Comparison of ENCODE assay signal across 9 mouse cellular contexts in the genomic region with DNA sequence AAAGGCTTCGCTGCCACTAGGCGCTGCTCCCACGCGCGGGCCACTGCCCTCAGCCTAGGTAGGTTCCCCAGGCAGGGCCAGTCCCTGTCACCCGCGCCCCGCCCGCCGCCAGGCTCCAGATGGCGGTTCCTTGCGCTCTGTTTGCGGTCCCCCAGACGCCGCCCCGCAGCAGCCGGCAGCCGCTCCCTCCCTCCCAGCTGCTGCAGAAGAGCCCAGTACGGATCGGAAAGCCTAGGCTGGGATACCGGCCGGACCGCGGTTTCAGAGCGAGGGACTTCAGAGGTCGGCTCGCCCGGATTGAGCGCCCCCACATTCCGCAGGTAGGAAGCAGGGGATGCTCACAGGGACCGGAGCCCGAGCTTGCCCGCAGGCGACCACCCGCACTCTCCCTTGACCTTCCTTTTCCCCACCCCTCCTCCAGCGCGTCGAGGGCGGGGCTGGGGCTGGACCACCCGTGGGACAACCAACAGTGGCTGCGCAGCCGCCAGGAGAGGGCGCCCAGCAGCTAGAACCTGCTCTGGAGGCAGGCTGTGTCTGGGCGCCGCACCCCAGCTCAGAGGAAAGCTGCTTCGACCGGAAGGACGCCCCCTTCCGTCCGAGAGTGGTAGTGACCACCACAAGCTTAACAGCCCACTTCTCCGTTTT. TPM values are rescaled to one million over a fixed set of nuclear protein-coding genes. Genes with fewer than 3 reads are reported as not detected.
A peak's percentile ranks its signal among the peaks of the same experiment; 100 is the strongest.
DNase-seq lines count a peak whose midpoint lies in the region; ATAC-seq and TF ChIP-seq lines count a peak whose summit lies in the region.
"Had no signal": no experiment of that assay in that cellular context is flagged by ENCODE, and none has a peak within 500 bp of the region (broad histone marks: within the 10 kb centered on the region; RNA-seq: fewer than 3 reads in every experiment).

Gene Prdm8 (plus strand): TSS at position 19 of the 645 bp plus-strand sequence.

- under 1% methylated on average over 50 of the region's 51 CpGs for WGBS in embryonic facial prominence, embryonic 12.5 days
- under 1% methylated on average over 44 of the region's 51 CpGs for WGBS in kidney, embryonic 14.5 days
- under 1% methylated on average over 47 of the region's 51 CpGs for WGBS in midbrain, postnatal 0 days

- H3K4me2 ChIP-seq in embryonic facial prominence, embryonic 12.5 days (replicated peaks) = peak within 1 kb of the TSS; percentile 79
- peak within 1 kb of the TSS; percentile 65 for H3K4me2 ChIP-seq in kidney, embryonic 14.5 days (replicated peaks; ENCODE audit: low read depth, low read length)
- H3K4me2 ChIP-seq in midbrain, postnatal 0 days (ENCODE audit: low read depth, low read length, poor library complexity, severe bottlenecking) = peak within 1 kb of the TSS; percentile 73

- peak; percentile 76 for DNase-seq in urinary bladder, postnatal 14 days (ENCODE audit: low spot score)
- no peak for DNase-seq in urinary bladder, adult 2 months (ENCODE audit: low spot score)
- peak; percentile 51 for DNase-seq in heart, adult 8-10 months (ENCODE audit: low spot score)
- peak; percentile 74 for DNase-seq in liver
- DNase-seq in midbrain, postnatal 0 days (ENCODE audit: low spot score) = peak; percentile 93
- peak; percentile 90 for DNase-seq in splenic B cell, adult 2 months (ENCODE audit: low read depth, low spot score)

- H3K9ac ChIP-seq in embryonic facial prominence, embryonic 12.5 days = peak within 1 kb of the TSS; percentile 36
- peak within 1 kb of the TSS; percentile 29; the same call in 1 of the 2 replicates for H3K9ac ChIP-seq in kidney, embryonic 14.5 days (ENCODE audit: low read depth, low read length)
- 0 out of 2 replicates have a peak within 1 kb of the TSS, but pooled peaks have one; percentile 33 for H3K9ac ChIP-seq in midbrain, postnatal 0 days (replicated peaks; ENCODE audit: low read length, poor library complexity, severe bottlenecking)

- no peaks in the 10 kb centered on the region for H3K9me3 ChIP-seq in embryonic facial prominence, embryonic 12.5 days
- H3K9me3 ChIP-seq in kidney, embryonic 14.5 days (ENCODE audit: control insufficient read depth, low read length) = no peaks in the 10 kb centered on the region
- no peaks in the 10 kb centered on the region for H3K9me3 ChIP-seq in midbrain, postnatal 0 days (ENCODE audit: low read length)

- peak; percentile 86 for TF ChIP-seq CTCF in midbrain, postnatal 0 days (IDR thresholded peaks at IDR 0.05)

- peak within 1 kb of the TSS; percentile 49 for H3K4me3 ChIP-seq in embryonic facial prominence, embryonic 12.5 days
- peak within 1 kb of the TSS; percentile 52 for H3K4me3 ChIP-seq in kidney, embryonic 14.5 days (ENCODE audit: low read length)
- H3K4me3 ChIP-seq in midbrain, postnatal 0 days (ENCODE audit: low read depth, low read length) = peak within 1 kb of the TSS; percentile 42

- H3K36me3 ChIP-seq in embryonic facial prominence, embryonic 12.5 days = no peaks in the 10 kb centered on the region
- H3K36me3 ChIP-seq in kidney, embryonic 14.5 days (ENCODE audit: control insufficient read depth, insufficient read depth, low read length) = no peaks in the 10 kb centered on the region
- H3K36me3 ChIP-seq in midbrain, postnatal 0 days (ENCODE audit: insufficient read depth, low read length) = no peaks in the 10 kb centered on the region
- no peaks in the 10 kb centered on the region for H3K36me3 ChIP-seq in splenic B cell, adult 2 months (ENCODE audit: control insufficient read depth, insufficient read depth, low read length, poor library complexity, severe bottlenecking)
- H3K36me3 ChIP-seq: G1E had no signal

- H3K27ac ChIP-seq in embryonic facial prominence, embryonic 12.5 days = no peak within 1 kb of the TSS
- no peak within 1 kb of the TSS for H3K27ac ChIP-seq in kidney, embryonic 14.5 days (ENCODE audit: low read depth, low read length)
- H3K27ac ChIP-seq in midbrain, postnatal 0 days (ENCODE audit: low read depth, low read length) = no peak within 1 kb of the TSS

- ATAC-seq in embryonic facial prominence, embryonic 12.5 days (ENCODE audit: insufficient number of reproducible peaks, insufficient read depth, low FRiP score, low TSS enrichment) = peak; percentile 94
- peak; percentile 96 for ATAC-seq in kidney, embryonic 14.5 days (ENCODE audit: low FRiP score, low TSS enrichment)
- ATAC-seq in midbrain, postnatal 0 days (ENCODE audit: low FRiP score) = peak; percentile 91

- peaks cover 11% of the 10 kb centered on the region; the same call in 1 of the 2 replicates for H3K4me1 ChIP-seq in embryonic facial prominence, embryonic 12.5 days
- peaks cover 11% of the 10 kb centered on the region; the same call in 1 of the 2 replicates for H3K4me1 ChIP-seq in kidney, embryonic 14.5 days (ENCODE audit: control insufficient read depth, insufficient read depth, low read length)
- no peaks in the 10 kb centered on the region for H3K4me1 ChIP-seq in midbrain, postnatal 0 days (ENCODE audit: insufficient read depth, low read length)

- H3K27me3 ChIP-seq in embryonic facial prominence, embryonic 12.5 days = peaks cover 75% of the 10 kb centered on the region
- H3K27me3 ChIP-seq in kidney, embryonic 14.5 days (ENCODE audit: control insufficient read depth, insufficient read depth, low read length) = peaks cover 70% of the 10 kb centered on the region
- peaks cover 41% of the 10 kb centered on the region for H3K27me3 ChIP-seq in midbrain, postnatal 0 days (ENCODE audit: insufficient read depth, low read length)
- no peaks in the 10 kb centered on the region for H3K27me3 ChIP-seq in splenic B cell, adult 2 months (ENCODE audit: control insufficient read depth, insufficient read depth, low read length, poor library complexity, severe bottlenecking)

RNA-seq across cellular contexts. Expression of gene Prdm8, which starts in this region (rescaled TPM):
- 0.04 TPM in 2 replicates for polyA plus RNA-seq in urinary bladder, adult 2 months (2012; rRNA removed)
- 0.29 and 0.31 TPM in 2 replicates for polyA plus RNA-seq in embryonic facial prominence, embryonic 12.5 days (2016; fragmentation: Nextera tagmentation; extraction: Ambion mirVana)
- total RNA-seq in heart, adult 8-10 months (2022) = under 1 TPM; 0.09 to 0.22 (median 0.15) TPM
- polyA plus RNA-seq in kidney, embryonic 14.5 days (2014; fragmentation: Nextera tagmentation; extraction: Ambion mirVana) = not detected in 2 replicates
- total RNA-seq in midbrain, postnatal 0 days (2014; rRNA removed) = 8.5 and 12.8 TPM in 2 replicates
- 0.56 and 0.62 TPM in 2 replicates for polyA plus RNA-seq in midbrain, postnatal 0 days (2015; fragmentation: Nextera tagmentation; extraction: Ambion mirVana)
- total RNA-seq: G1E had no signal
- polyA plus RNA-seq: G1E had no signal

Comparison
In these comparisons a context has a peak if more than half of its experiments do, and no peak if none do; other contexts are left out.
1. Peak in ATAC-seq, H3K4me3 ChIP-seq, H3K9ac ChIP-seq and H3K4me2 ChIP-seq in embryonic facial prominence, embryonic 12.5 days; RNA of the gene not detected or under 1 TPM.
2. Peak in DNase-seq in heart, adult 8-10 months; RNA of the gene not detected or under 1 TPM.
3. Peak in ATAC-seq, H3K4me3 ChIP-seq, H3K9ac ChIP-seq and H3K4me2 ChIP-seq in kidney, embryonic 14.5 days; RNA of the gene not detected or under 1 TPM.